Mouse (Mus musculus) CH12.LX (cell line): ENCODE measurements around the gene Bach2. TPM values are rescaled to one million over a fixed set of nuclear protein-coding genes. Genes with fewer than 3 reads are reported as not detected.
A peak's percentile ranks its signal among the peaks of the same experiment; 100 is the strongest.

Source experiments
- DNase-seq: peaks from one replicate; pipeline ENCODE4 v3.0.0-alpha.2; 2013; ENCODE audit errors: extremely low read depth
- H3K27ac ChIP-seq: 2 replicates; pipeline ENCODE4 v1.5.1; 2012; ENCODE audit warnings: low read depth, mild to moderate bottlenecking, control low read depth, moderate library complexity; ENCODE audit not compliant: insufficient read depth
- H3K27me3 ChIP-seq: replicated peaks from 2 replicates; pipeline ENCODE3; 2012; ENCODE audit warnings: inconsistent platforms
- H3K36me3 ChIP-seq, 2 experiments: replicated peaks in 1 of 2; 2 replicates each; pipeline versions ENCODE3 to v1.6.1; 2012; ENCODE audit warnings: inconsistent platforms in 1 of 2, low read length in 1 of 2, mild to moderate bottlenecking in 1 of 2, mixed read lengths in 1 of 2, moderate library complexity in 1 of 2; ENCODE audit not compliant: control insufficient read depth in 1 of 2, insufficient read depth in 1 of 2
- H3K4me1 ChIP-seq, 2 experiments: 2 replicates each; pipeline ENCODE4 v1.6.1; 2012; ENCODE audit warnings: inconsistent platforms in 1 of 2, moderate library complexity in 1 of 2; ENCODE audit not compliant: insufficient read depth in 2 of 2, control insufficient read depth in 1 of 2
- H3K4me2 ChIP-seq: 2 replicates; pipeline ENCODE4 v1.6.1; 2012; ENCODE audit warnings: low read depth, mild to moderate bottlenecking, control low read depth; ENCODE audit not compliant: poor library complexity, insufficient read depth, severe bottlenecking
- H3K4me3 ChIP-seq, 3 experiments: fragments of 150-350 bp in 1 of 3; sonication (generic) in 1 of 3; replicated peaks in 1 of 3; 2 replicates each; pipeline versions ENCODE3 to v1.5.1; 2011 to 2012; ENCODE audit warnings: low read depth in 2 of 3, low read length in 2 of 3, mild to moderate bottlenecking in 2 of 3, moderate library complexity in 2 of 3, control low read depth in 1 of 3, improper control_type of control experiment in 1 of 3, inconsistent platforms in 1 of 3, mixed read lengths in 1 of 3; ENCODE audit not compliant: poor library complexity in 1 of 3
- H3K79me2 ChIP-seq: replicated peaks from 2 replicates; pipeline ENCODE4 v1.6.1; 2012; ENCODE audit warnings: mild to moderate bottlenecking, moderate library complexity; ENCODE audit not compliant: control insufficient read depth, poor library complexity, insufficient read depth, severe bottlenecking; ENCODE audit errors: extremely low read depth
- H3K9ac ChIP-seq: 2 replicates; pipeline ENCODE4 v1.6.1; 2012; ENCODE audit warnings: low read depth, mild to moderate bottlenecking, control low read depth, moderate library complexity; ENCODE audit not compliant: insufficient read depth
- H3K9me3 ChIP-seq: replicated peaks from 2 replicates; pipeline ENCODE3; 2012; ENCODE audit warnings: low read length, inconsistent platforms, mixed read lengths
- BHLHE40 ChIP-seq: IDR thresholded peaks from 2 replicates; pipeline ENCODE4 v1.6.1; 2011; ENCODE audit warnings: mild to moderate bottlenecking, low read depth, low read length, improper control_type of control experiment
- CHD2 ChIP-seq: IDR thresholded peaks from 2 replicates; pipeline ENCODE4 v1.6.1; 2011; ENCODE audit warnings: low read length, improper control_type of control experiment
- CTCF ChIP-seq, 2 experiments: IDR thresholded peaks in 1 of 2; conservative IDR thresholded peaks in 1 of 2; 2 replicates each; pipeline ENCODE4 v1.5.1; 2011 to 2012; ENCODE audit warnings: low read depth in 2 of 2, low read length in 2 of 2, improper control_type of control experiment in 1 of 2, inconsistent platforms in 1 of 2, mild to moderate bottlenecking in 1 of 2, moderate library complexity in 1 of 2
- E2F4 ChIP-seq: IDR thresholded peaks from 2 replicates; pipeline ENCODE4 v1.6.1; 2011; ENCODE audit warnings: low read depth, low read length, improper control_type of control experiment; ENCODE audit not compliant: insufficient replicate concordance
- EP300 ChIP-seq: IDR thresholded peaks from 2 replicates; pipeline ENCODE4 v1.6.1; 2011; ENCODE audit warnings: low read length, improper control_type of control experiment
- ETS1 ChIP-seq: conservative IDR thresholded peaks from 2 replicates; pipeline ENCODE4 v1.6.1; 2012; ENCODE audit warnings: low read depth, mild to moderate bottlenecking, inconsistent platforms, low read length, improper control_type of control experiment, moderate library complexity
- IRF4 ChIP-seq: IDR thresholded peaks from 2 replicates; pipeline ENCODE4 v1.6.1; 2014; ENCODE audit warnings: low read depth, mild to moderate bottlenecking, inconsistent platforms, low read length, improper control_type of control experiment
- JUND ChIP-seq: conservative IDR thresholded peaks from 2 replicates; pipeline ENCODE4 v1.6.1; 2011; ENCODE audit warnings: low read depth, low read length, improper control_type of control experiment
- KAT2A ChIP-seq: IDR thresholded peaks from 2 replicates; pipeline ENCODE4 v1.6.1; 2012; ENCODE audit warnings: low read length, improper control_type of control experiment, inconsistent platforms; ENCODE audit not compliant: insufficient replicate concordance
- MAFK ChIP-seq: IDR thresholded peaks from 2 replicates; pipeline ENCODE4 v1.6.1; 2011; ENCODE audit warnings: low read length, improper control_type of control experiment; ENCODE audit not compliant: insufficient replicate concordance
- MXI1 ChIP-seq: IDR thresholded peaks from 2 replicates; pipeline ENCODE4 v1.6.1; 2011; ENCODE audit warnings: mild to moderate bottlenecking, low read depth, low read length, improper control_type of control experiment
- MYC ChIP-seq: IDR thresholded peaks from 2 replicates; pipeline ENCODE4 v1.6.1; 2011; ENCODE audit warnings: low read depth, mild to moderate bottlenecking, improper control_type of control experiment, low read length
- NELFE ChIP-seq: IDR thresholded peaks from 2 replicates; pipeline ENCODE4 v1.6.1; 2011; ENCODE audit warnings: low read depth, low read length, improper control_type of control experiment
- PAX5 ChIP-seq: IDR thresholded peaks from 2 replicates; pipeline ENCODE4 v1.6.1; 2012; ENCODE audit warnings: low read length, inconsistent platforms, mixed read lengths
- RCOR1 ChIP-seq: conservative IDR thresholded peaks from 2 replicates; pipeline ENCODE4 v1.6.1; 2012; ENCODE audit warnings: low read depth, mild to moderate bottlenecking, inconsistent platforms, low read length, improper control_type of control experiment
- TCF12 ChIP-seq: IDR thresholded peaks from 2 replicates; pipeline ENCODE4 v1.6.1; 2014; ENCODE audit warnings: low read depth, mild to moderate bottlenecking, inconsistent platforms, low read length, improper control_type of control experiment
- UBTF ChIP-seq: IDR thresholded peaks from 2 replicates; pipeline ENCODE4 v1.6.1; 2012; ENCODE audit warnings: low read depth, mild to moderate bottlenecking, inconsistent platforms, low read length, improper control_type of control experiment, moderate library complexity
- USF2 ChIP-seq: conservative IDR thresholded peaks from 2 replicates; pipeline ENCODE4 v1.6.1; 2011; ENCODE audit warnings: low read depth, low read length, improper control_type of control experiment
- ZKSCAN1 ChIP-seq: IDR thresholded peaks from 2 replicates; pipeline ENCODE4 v1.6.1; 2012; ENCODE audit warnings: low read depth, inconsistent platforms, low read length, improper control_type of control experiment, borderline replicate concordance
- ZMIZ1 ChIP-seq: IDR thresholded peaks from 2 replicates; pipeline ENCODE4 v1.6.1; 2012; ENCODE audit warnings: low read depth, mild to moderate bottlenecking, inconsistent platforms, low read length, improper control_type of control experiment
- ZNF384 ChIP-seq: IDR thresholded peaks from 2 replicates; pipeline ENCODE4 v1.6.1; 2012; ENCODE audit warnings: low read depth, low read length, improper control_type of control experiment, inconsistent platforms
- dilution Hi-C: fragments of 300-500 bp; cut with MboI; formaldehyde crosslinking; loops from 2 replicates; pipeline ENCODE4 v1.14.3; 2020; ENCODE audit warnings: low sequenced_read_pairs; ENCODE audit not compliant: extremely low pct_unique_long_range_greater_than_20kb, extremely low pct_ligation_motif_present
- in situ Hi-C: fragments of 300-500 bp; cut with MboI; formaldehyde crosslinking; loops from 3 replicates; pipeline ENCODE4 v1.14.3; 2019; ENCODE audit warnings: low sequenced_read_pairs, low pct_ligation_motif_present, low pct_unique_long_range_greater_than_20kb, mixed read lengths
- polyA plus RNA-seq: library from polyadenylated mRNA; unstranded; fragments of >175 nt; gene quantifications from 2 replicates; pipeline ENCODE4 v1.2.1, GENCODE M21; 2012; ENCODE audit warnings: low read depth; ENCODE audit not compliant: insufficient read length
- total RNA-seq, 2 experiments: library from RNA; depleted of rRNA; stranded (reverse); fragments of 300-350 nt in 1 of 2; fragments of >200 nt in 1 of 2; gene quantifications; 2 replicates each; pipeline ENCODE4 v1.2.3; 2012 to 2014

The Bach2 gene
- total and polyA plus RNA-seq, 3 experiments: 0.11 TPM; not detected in 2

GRCm38 (mm10) chr4:32417939-32418338 lies 179.3 kb downstream of the Bach2 start (continued):
- TF ChIP-seq CTCF (conservative IDR thresholded peaks at IDR 0.05 in 1 of 2, IDR thresholded peaks at IDR 0.05 in 1 of 2; ENCODE audit: low read depth in 2 of 2, low read length in 2 of 2): no peak
- TF ChIP-seq NELFE: no peak

GRCm38 (mm10) chr4:32421570-32421969 lies 183.0 kb downstream of the Bach2 start:
- in situ Hi-C loops: no loop called here

DNA sequence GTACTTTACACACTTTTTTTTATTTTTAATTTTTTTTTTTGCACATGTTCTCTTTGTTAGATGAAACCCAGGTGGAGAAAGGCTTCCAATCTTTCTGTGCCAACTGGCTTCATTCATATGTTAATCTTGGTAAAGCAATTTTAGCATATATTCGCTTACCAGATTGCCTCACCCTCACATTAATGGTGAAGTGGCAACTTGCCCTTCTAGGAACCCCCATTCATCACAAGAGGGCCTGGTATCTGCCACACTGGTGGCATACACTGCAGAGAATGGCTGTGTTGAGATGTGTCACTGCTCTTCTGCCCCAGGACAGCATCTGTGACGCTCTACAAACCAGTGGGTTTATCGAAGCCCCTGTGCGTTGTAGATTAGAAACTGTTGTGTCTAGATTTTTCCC lies 183.8 kb downstream of the Bach2 start:
- Histone ChIP-seq H3K27me3 (peaks cover 10% of the 10 kb centered on the region), H3K79me2 (no peaks in the 10 kb centered on the region)
- no peak for DNase-seq
- in situ Hi-C loops: no loop called here
- TF ChIP-seq MYC (no peak), UBTF (no peak), MXI1 (no peak), CHD2 (no peak), JUND (no peak), ZNF384 (no peak), USF2 (no peak), ZMIZ1 (no peak), NELFE (no peak), E2F4 (no peak), MAFK (no peak), KAT2A (no peak), PAX5 (no peak), ETS1 (no peak), RCOR1 (no peak), ZKSCAN1 (no peak)
- TF ChIP-seq, all 38 proteins: peak for 0
- Histone ChIP-seq H3K4me3 (no peak overlapping the region), H3K9ac (no peak overlapping the region), H3K4me2 (no peak overlapping the region), H3K36me3 (no peaks in the 10 kb centered on the region), H3K9me3 (no peaks in the 10 kb centered on the region), H3K27ac (no peak overlapping the region), H3K4me1 (peaks cover 2 to 44% of the 10 kb centered on the region in 2 experiments)
- dilution Hi-C loops: no loop called here

More at GRCm38 (mm10) chr4:32421570-32421969, 183.0 kb downstream of the Bach2 start:
- peak; percentile 60 for TF ChIP-seq ETS1
- peak; percentile 72 for TF ChIP-seq IRF4
- no peak for TF ChIP-seq ZNF384
- no peak for TF ChIP-seq ZMIZ1
- TF ChIP-seq EP300: peak; percentile 75
- peak; percentile 52; the same call in 1 of the 2 replicates for TF ChIP-seq JUND
- peak; percentile 65; the same call in 1 of the 2 replicates for TF ChIP-seq TCF12
- TF ChIP-seq BHLHE40: peak; percentile 64
- peak; percentile 77; the same call in 1 of the 2 replicates for TF ChIP-seq MAFK
- H3K9me3 ChIP-seq: no peaks in the 10 kb centered on the region
- H3K79me2 ChIP-seq: no peaks in the 10 kb centered on the region
- dilution Hi-C loops: no loop called here
- H3K4me3 ChIP-seq: no peak overlapping the region
- H3K27ac ChIP-seq: no peak overlapping the region
- peaks cover 9% of the 10 kb centered on the region for H3K27me3 ChIP-seq
- no peaks in the 10 kb centered on the region for H3K36me3 ChIP-seq
- no peak overlapping the region for H3K9ac ChIP-seq
- peak; percentile 70 for DNase-seq
- H3K4me1 ChIP-seq: peaks cover 2 to 44% of the 10 kb centered on the region in 2 experiments
- no peak overlapping the region for H3K4me2 ChIP-seq
